Mouse (Mus musculus) kidney, adult 8-10 months (tissue): Measurements from ENCODE around the gene Ubqln3.

Experiments
- DNase-seq, 2 experiments: peaks; one replicate each; pipeline ENCODE4 v3.0.0; 2022

Gene Ubqln3

GRCm38 (mm10) chr7:104143179-104143578 lies at the start of gene Ubqln3:
Gene Ubqln3, minus strand, starts transcription at chr7:104143279.
- no peak for DNase-seq

- no peak for DNase-seq
These were observed 48.2 kb upstream of the Ubqln3 start for GRCm38 (mm10) chr7:104191275-104191674.

GRCm38 (mm10) chr7:104183292-104183691 lies 40.2 kb upstream of the Ubqln3 start, which contains the start of gene Olfr648:
Gene Olfr648, minus strand, starts transcription at chr7:104183392.
- no peak for DNase-seq

- no peak for DNase-seq
These were observed 36.0 kb upstream of the Ubqln3 start for GRCm38 (mm10) chr7:104179074-104179473.

- DNase-seq, result no peak
These were observed 35.5 kb upstream of the Ubqln3 start for GRCm38 (mm10) chr7:104178422-104179054.

GRCm38 (mm10) chr7:104175085-104175484 lies 32.0 kb upstream of the Ubqln3 start:
- DNase-seq, result no peak

GRCm38 (mm10) chr7:104169634-104170204 lies 26.6 kb upstream of the Ubqln3 start:
- no peak for DNase-seq

- DNase-seq, result no peak
These were observed 24.0 kb upstream of the Ubqln3 start for GRCm38 (mm10) chr7:104167105-104167504.

- no peak for DNase-seq
These were observed 7.4 kb upstream of the Ubqln3 start, which contains the start of gene Ubqlnl for GRCm38 (mm10) chr7:104150456-104150855. Gene Ubqlnl, minus strand, starts transcription at chr7:104150556.

GRCm38 (mm10) chr7:104137305-104137704 lies 5.8 kb downstream of the Ubqln3 start, which contains the start of gene Olfr643:
Gene Olfr643, minus strand, starts transcription at chr7:104137405.
- DNase-seq, result no peak

GRCm38 (mm10) chr7:104129726-104130125 lies 13.4 kb downstream of the Ubqln3 start, which contains the start of gene Ubqln5:
Gene Ubqln5, minus strand, starts transcription at chr7:104129826.
- no peak for DNase-seq

- DNase-seq, result no peak
These were observed 38.4 kb downstream of the Ubqln3 start, which contains the start of gene Olfr646 for GRCm38 (mm10) chr7:104104757-104104972. Gene Olfr646, plus strand, starts transcription at chr7:104104873.

- DNase-seq, result no peak
These were observed 38.9 kb downstream of the Ubqln3 start for GRCm38 (mm10) chr7:104103913-104104756.
